Mouse (Mus musculus) bone marrow macrophage, adult 2 months (primary cell): Measurements from ENCODE around the gene Zfp385a. TPM values are rescaled to one million over a fixed set of nuclear protein-coding genes. Genes with fewer than 3 reads are reported as not detected.

Experiments used
- H3K27ac ChIP-seq: 2 replicates; pipeline ENCODE4 v1.5.1; 2012; ENCODE audit warnings: low read depth, low read length; ENCODE audit not compliant: insufficient read depth
- H3K4me1 ChIP-seq: 2 replicates; pipeline ENCODE4 v1.6.1; 2012; ENCODE audit warnings: low read length; ENCODE audit not compliant: control insufficient read depth, insufficient read depth
- H3K4me3 ChIP-seq: 2 replicates; pipeline ENCODE4 v1.5.1; 2012; ENCODE audit warnings: mild to moderate bottlenecking, low read length, moderate library complexity; ENCODE audit not compliant: insufficient read depth
- CTCF ChIP-seq: IDR thresholded peaks from 2 replicates; pipeline ENCODE4 v1.5.1; 2012; ENCODE audit warnings: low read depth, mild to moderate bottlenecking, low read length, moderate library complexity
- POLR2A ChIP-seq: IDR thresholded peaks from 2 replicates; pipeline ENCODE4 v1.6.1; 2012; ENCODE audit warnings: mild to moderate bottlenecking, low read depth, low read length, borderline replicate concordance
- polyA plus RNA-seq: library from polyadenylated mRNA; stranded (reverse); fragments of >200 nt; gene quantifications from 2 replicates; pipeline ENCODE4 v1.2.4, GENCODE M21; 2012; ENCODE audit not compliant: missing spikeins, insufficient read depth, insufficient read length

Gene Zfp385a
- polyA plus RNA-seq, 1 experiment: 86.1 TPM

DNA sequence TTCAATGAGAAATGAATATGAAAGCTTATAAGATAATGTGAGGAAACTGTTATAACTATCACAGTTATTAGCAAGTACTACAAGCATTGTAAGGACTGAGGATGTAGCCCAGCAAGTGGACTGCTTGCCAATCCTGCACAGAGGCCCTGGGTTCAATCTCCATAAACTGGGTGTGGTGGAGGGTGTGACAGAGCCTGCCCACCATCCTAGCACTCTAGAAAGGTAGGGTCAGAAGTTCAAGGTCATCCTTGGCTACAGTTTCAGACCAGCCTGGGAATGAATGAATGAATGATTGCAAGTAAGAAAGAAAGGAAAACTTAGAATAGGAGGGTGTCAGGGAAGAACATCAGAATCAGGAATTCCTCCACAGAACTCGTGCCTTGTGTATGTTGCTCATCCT is 23.9 kb upstream of the Zfp385a start:
- peaks cover 70% of the 10 kb centered on the region for H3K4me1 ChIP-seq
- TF ChIP-seq POLR2A: no peak
- no peak for TF ChIP-seq CTCF
- H3K4me3 ChIP-seq: no peak overlapping the region
- H3K27ac ChIP-seq: no peak overlapping the region

DNA sequence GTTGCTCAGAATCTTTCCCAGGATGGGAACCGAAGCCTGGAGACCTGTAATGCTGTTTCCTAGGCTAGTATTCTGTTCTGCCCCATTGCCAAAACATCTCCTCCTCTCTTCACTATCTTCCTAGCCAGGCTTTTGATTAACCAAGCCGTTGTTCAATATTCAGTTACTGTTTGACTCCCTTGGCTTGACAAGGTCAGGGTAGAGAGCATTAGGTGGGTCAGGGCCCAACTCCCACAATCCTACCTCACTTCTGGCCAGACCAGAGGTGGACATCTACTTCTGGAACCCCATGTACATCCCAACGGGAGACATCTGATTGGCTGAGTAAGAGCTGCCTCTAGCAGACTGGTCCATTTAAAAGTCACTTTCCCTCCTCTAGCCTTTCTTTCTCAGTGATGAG is 23.1 kb upstream of the Zfp385a start:
- H3K27ac ChIP-seq: no peak overlapping the region
- peaks cover 70% of the 10 kb centered on the region for H3K4me1 ChIP-seq
- H3K4me3 ChIP-seq: no peak overlapping the region
- TF ChIP-seq POLR2A: no peak
- TF ChIP-seq CTCF: no peak

DNA sequence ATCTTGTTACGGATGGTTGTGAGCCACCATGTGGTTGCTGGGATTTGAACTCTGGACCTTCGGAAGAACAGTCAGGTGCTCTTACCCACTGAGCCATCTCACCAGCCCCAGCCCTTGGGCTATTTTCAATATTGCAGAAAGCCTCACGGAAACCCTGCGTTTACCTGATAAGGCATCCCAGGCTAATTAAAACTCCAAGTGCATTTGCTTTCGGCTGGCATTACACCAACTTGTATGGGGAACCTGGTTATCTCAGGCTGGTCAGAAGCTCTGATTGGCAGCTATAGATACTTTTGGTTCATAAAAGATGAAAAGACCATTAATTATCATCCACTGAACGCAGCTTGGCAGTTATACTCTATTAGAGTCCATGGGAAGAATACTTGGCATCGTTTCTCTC is 22.4 kb upstream of the Zfp385a start:
- no peak for TF ChIP-seq POLR2A
- no peak for TF ChIP-seq CTCF
- H3K27ac ChIP-seq: no peak overlapping the region
- H3K4me1 ChIP-seq: peaks cover 70% of the 10 kb centered on the region
- no peak overlapping the region for H3K4me3 ChIP-seq

DNA sequence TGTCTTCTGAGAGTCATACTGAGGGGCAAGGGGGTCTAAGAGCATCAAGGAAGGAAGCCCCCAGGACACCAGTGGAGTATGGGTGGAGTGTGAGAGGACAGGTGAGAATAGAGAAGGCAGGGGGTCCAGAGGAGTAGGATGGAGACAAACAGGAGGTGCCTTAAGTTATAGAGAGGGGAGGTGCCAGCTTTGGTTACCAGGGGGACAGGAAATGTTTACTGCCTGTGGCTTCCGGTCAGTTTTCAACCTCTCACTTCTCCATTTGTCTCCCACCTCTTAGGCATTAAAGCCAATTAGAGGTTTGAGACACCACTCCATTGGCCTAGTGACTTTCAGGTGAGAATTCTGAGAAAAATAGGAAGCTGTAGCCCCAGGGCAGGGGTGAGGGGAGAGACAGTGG is 21.4 kb upstream of the Zfp385a start:
- no peak for TF ChIP-seq CTCF
- TF ChIP-seq POLR2A: no peak

DNA sequence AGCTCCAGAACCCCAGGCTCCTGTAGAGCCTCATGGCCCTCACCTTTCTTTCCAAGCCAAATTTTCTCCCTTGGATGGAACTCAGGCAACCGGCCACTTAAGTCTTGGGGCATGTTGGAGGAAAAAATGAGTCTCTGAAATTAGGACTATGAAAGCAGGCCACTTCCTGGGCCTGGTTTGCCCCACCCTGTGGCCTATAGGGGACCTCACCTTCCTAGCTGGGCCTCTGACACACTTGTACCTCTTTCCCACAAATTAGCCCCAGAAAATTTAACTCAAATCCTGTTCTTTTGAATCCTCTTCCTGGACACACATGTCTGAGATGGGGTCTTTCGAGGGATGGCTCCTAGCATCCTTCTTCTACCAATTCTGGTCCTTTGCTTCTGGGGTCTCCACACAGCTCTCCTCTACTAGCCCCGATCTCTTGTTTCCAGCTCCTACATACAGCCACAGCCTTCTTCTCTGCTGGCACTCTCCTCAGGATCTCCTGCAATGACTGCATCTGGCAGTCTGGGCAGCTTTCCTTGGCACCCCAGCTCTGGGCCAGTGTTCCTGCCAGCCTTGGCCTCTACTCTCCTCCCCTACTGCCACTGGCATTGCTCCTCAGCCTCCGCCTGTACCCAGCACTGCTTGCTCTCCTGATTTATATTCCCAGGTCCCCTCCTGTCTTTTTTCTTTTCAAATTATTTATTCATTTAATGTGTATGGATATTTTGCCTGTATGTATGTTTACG is 20.1 kb upstream of the Zfp385a start:
- peaks cover 73% of the 10 kb centered on the region for H3K4me1 ChIP-seq

More for the DNA sequence above, 21.4 kb upstream of the Zfp385a start:
- peaks cover 68% of the 10 kb centered on the region for H3K4me1 ChIP-seq
- no peak overlapping the region for H3K4me3 ChIP-seq
- H3K27ac ChIP-seq: peak overlapping the region; percentile 49

DNA sequence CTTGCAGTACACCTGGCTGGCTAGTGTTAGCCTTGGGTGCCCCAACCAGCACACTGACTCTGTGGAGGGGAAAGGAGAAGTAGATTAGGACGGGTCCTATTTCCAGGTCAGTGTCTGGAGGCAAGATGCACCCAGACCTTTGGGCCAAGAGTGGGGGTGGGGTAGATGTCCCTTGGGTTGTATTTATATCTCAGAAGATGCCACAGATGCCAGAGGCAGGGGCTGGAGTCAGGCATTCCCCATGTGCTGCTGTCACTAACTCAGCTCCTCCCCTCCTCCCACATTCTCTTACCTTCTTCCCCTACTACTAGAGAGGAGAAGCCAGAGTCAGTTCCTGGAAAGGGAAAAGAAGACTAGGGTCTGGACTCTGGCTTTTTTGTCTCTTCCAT is 19.2 kb upstream of the Zfp385a start:
- TF ChIP-seq CTCF (no peak), POLR2A (no peak)
- Histone ChIP-seq H3K4me1 (peaks cover 65% of the 10 kb centered on the region), H3K4me3 (no peak overlapping the region), H3K27ac (peak overlapping the region; percentile 87)

More for the DNA sequence above, 20.1 kb upstream of the Zfp385a start:
- no peak overlapping the region for H3K4me3 ChIP-seq
- TF ChIP-seq CTCF: no peak
- peak overlapping the region; percentile 87; the same call in 1 of the 2 replicates for H3K27ac ChIP-seq

DNA sequence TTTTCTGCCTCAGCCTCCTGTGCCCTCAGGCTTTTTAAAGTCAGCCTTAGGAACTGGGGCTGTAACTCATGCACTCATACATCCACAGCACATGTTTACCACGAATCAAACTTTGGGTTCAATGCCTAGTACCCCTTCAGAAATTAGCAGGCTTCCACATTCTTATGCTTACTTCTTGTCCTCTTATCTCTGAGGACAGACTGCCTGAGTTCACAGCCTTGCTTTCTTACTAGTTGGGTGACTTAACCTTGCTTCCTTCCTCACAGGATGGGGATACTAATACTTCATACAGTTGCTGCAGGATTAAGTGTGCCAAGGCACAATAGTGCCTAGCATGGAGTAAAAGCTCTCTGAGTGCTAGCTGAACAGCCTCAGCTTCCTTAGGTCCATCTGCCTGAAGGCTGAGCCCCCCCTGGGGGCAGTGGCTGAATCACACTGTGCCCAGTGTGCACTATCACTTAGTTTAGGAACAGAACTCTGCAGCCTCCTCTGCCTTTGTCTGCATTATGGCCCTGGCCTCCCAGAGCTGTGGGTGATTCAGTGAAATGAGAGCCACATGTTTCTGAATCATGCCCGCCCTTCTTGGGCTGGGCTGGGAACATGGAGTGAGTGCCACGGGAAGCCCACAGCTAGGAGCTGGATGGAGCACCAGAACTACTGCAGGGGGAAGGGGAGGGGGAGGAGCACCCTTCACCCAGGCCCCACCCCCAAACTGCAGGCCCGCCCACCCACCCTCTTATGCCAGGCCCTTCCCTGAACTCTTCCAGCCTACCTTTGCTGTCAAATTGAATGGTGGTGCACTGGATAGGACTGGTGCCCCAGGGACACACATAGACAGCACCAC is 18.6 kb upstream of the Zfp385a start:
- Histone ChIP-seq H3K27ac (peak overlapping the region; percentile 87), H3K4me3 (no peak overlapping the region), H3K4me1 (peaks cover 60% of the 10 kb centered on the region)
- TF ChIP-seq POLR2A (no peak), CTCF (no peak)

DNA sequence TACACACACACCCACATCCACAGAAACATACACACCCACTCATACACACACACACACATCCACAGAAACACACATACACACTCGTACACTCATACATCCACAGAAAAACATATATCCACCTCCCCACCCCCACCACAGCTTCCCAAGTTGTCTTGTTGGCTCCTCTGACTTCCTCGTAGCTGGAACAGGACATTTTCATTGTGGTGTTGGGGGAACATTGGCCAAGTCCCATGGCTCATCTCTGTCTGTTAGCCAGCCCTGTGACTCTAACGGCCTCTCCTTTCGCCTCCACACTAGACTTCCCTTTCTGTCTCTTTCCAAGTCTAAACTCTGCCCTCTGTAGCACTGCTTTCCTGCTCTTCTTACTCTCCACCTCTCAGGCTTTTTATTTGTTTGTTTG is 17.9 kb upstream of the Zfp385a start:
- Histone ChIP-seq H3K4me1 (peaks cover 58% of the 10 kb centered on the region), H3K4me3 (no peak overlapping the region), H3K27ac (peak overlapping the region; percentile 87)
- TF ChIP-seq CTCF: no peak
- no peak for TF ChIP-seq POLR2A

DNA sequence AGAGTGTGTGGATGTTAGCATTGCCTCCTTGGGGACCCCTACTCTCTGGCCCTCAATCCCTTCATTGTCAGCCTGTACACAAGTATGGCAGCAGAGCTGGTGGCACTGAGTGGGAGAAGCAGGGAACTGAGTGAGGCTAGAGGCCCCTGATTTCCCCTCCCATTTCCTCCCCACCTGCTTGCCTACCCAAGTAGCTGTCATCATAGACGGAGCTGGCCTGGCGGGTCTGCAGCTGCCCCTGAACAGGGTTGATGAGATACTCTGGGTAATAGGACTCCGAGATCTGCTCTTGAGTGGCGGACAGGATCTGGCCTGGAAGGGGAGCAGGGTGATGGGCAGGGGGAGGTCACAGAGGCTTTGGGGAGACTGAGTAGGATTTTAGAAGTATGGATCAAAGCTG is 16.2 kb upstream of the Zfp385a start:
- TF ChIP-seq POLR2A (no peak), CTCF (no peak)
- no peak overlapping the region for H3K4me3 ChIP-seq
- peaks cover 44% of the 10 kb centered on the region for H3K4me1 ChIP-seq
- H3K27ac ChIP-seq: no peak overlapping the region

DNA sequence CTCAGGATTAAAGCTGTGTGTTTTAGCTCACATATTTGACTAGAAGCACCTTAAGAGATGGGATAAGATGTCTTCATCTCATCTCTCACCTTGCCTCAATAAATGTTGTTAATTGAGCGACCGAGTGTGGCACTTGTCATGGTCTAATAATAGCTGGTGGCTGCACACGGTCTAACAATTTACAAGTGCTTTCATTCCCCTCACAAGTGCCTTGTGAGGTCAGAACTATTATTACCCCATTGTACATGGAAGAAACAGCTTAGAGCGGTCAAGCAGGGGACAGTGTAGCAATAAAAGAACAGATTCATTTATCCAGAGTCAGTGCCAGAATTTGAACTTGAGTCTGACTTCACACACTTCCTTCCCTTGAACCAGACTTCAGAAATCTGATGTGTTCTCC is 15.5 kb upstream of the Zfp385a start:
- Histone ChIP-seq H3K4me3 (no peak overlapping the region), H3K27ac (no peak overlapping the region), H3K4me1 (peaks cover 38% of the 10 kb centered on the region)
- no peak for TF ChIP-seq POLR2A
- TF ChIP-seq CTCF: no peak
